Mouse (Mus musculus): ENCODE data around the gene Pnp. TPM values are rescaled to one million over a fixed set of nuclear protein-coding genes. Genes with fewer than 3 reads are reported as not detected.
"Not testable (repeated sequence)": the region's sequence is repeated elsewhere in the genome, so short reads cannot be mapped to it uniquely, and the experiment has no call there.

Pnp gene
- total and polyA plus RNA-seq, 3 experiments: 80.0 to 118 (median 99.3) TPM

DNA sequence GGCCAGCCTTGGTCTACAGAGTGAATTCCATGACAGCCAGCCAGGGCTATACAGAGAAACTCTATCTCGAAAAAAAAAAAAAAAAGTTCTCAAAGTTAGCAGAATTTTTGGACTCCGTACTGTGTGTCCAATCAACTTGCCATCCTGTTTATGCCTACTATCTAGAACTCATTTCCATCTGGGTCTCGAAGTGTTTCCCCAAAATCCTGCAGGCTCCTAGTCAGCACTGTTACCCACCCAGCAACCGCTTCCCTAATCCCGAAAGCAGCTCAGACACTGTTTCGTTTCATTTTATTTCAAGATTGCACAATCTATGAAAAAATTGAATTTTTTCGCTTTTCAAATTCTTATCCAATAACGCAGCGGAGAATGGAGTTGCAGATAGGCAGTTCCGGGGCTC is 24.6 kb downstream of the Pnp start:
- Histone ChIP-seq H3K4me3 (replicated peaks in 1 of 3; ENCODE audit: low read depth in 2 of 3, low read length in 2 of 3, poor library complexity in 1 of 3) (no peak overlapping the region), H3K9ac (ENCODE audit: insufficient read depth, low read depth) (no peak overlapping the region), H3K4me2 (ENCODE audit: insufficient read depth, low read depth, poor library complexity, severe bottlenecking) (no peak overlapping the region), H3K79me2 (replicated peaks; ENCODE audit: control insufficient read depth, extremely low read depth, insufficient read depth, poor library complexity, severe bottlenecking) (no peaks in the 10 kb centered on the region), H3K9me3 (replicated peaks; ENCODE audit: low read length) (no peaks in the 10 kb centered on the region), H3K36me3 (replicated peaks in 1 of 2; ENCODE audit: control insufficient read depth in 1 of 2, insufficient read depth in 1 of 2, low read length in 1 of 2) (peaks cover 9 to 11% of the 10 kb centered on the region in 2 experiments), H3K27ac (ENCODE audit: insufficient read depth, low read depth) (no peak overlapping the region), H3K4me1 (ENCODE audit: control insufficient read depth in 1 of 2, insufficient read depth in 2 of 2) (no peaks in the 10 kb centered on the region), H3K27me3 (replicated peaks) (no peaks in the 10 kb centered on the region)
- DNase-seq (ENCODE audit: extremely low read depth): no peak
- in situ Hi-C loops (cut with MboI; ENCODE audit: low pct_ligation_motif_present, low pct_unique_long_range_greater_than_20kb, low sequenced_read_pairs) (no loop called here), dilution Hi-C loops (cut with MboI; ENCODE audit: extremely low pct_ligation_motif_present, extremely low pct_unique_long_range_greater_than_20kb, low sequenced_read_pairs) (no loop called here)
- no peak for TF ChIP-seq USF2 (conservative IDR thresholded peaks at IDR 0.05; ENCODE audit: low read depth, low read length)
- TF ChIP-seq EP300 (IDR thresholded peaks at IDR 0.05; ENCODE audit: low read length): no peak
- TF ChIP-seq PAX5 (IDR thresholded peaks at IDR 0.05; ENCODE audit: low read length): no peak
- TF ChIP-seq MYC (IDR thresholded peaks at IDR 0.05; ENCODE audit: low read depth, low read length): no peak

DNA sequence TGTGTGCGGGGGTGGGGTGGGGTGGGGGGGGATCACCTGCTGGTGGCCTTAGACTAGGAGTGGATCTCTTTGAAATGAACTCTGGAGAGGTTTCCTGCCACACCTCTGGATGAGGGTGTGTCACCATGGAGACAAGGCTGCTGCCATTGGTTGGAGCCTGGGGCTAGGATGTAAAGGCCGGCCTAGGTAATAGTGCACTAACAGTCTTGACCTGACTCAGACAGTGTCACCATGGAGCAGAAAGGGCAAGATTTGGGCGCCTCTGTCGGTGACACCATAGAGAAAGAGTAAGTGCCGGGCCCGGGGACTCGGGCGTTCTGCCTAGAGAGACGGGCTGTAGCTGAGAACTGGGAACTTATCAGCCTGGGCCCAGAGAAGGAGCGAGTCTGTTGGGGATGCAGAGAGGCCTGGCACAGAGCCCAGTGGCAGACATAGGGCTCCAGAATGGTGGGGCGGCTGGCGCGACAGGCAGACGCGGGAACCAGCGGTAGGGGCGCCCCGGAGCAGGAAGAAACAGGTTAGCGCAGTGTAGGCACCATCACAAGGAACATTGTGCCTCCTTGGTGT is 25.1 kb downstream of the Pnp start, which contains the start of gene Pnp2:
TSS of gene Pnp2 (plus strand) at position 51 of the 567 bp plus-strand sequence.
- H3K27me3 ChIP-seq (replicated peaks); H3K4me1 ChIP-seq (ENCODE audit: control insufficient read depth in 1 of 2, insufficient read depth in 2 of 2); H3K27ac ChIP-seq (ENCODE audit: insufficient read depth, low read depth); DNase-seq (ENCODE audit: extremely low read depth); H3K4me3 ChIP-seq (replicated peaks in 1 of 3; ENCODE audit: low read depth in 2 of 3, low read length in 2 of 3, poor library complexity in 1 of 3); H3K9ac ChIP-seq (ENCODE audit: insufficient read depth, low read depth); H3K9me3 ChIP-seq (replicated peaks; ENCODE audit: low read length); H3K4me2 ChIP-seq (ENCODE audit: insufficient read depth, low read depth, poor library complexity, severe bottlenecking); H3K79me2 ChIP-seq (replicated peaks; ENCODE audit: control insufficient read depth, extremely low read depth, insufficient read depth, poor library complexity, severe bottlenecking); dilution Hi-C loops (cut with MboI; ENCODE audit: extremely low pct_ligation_motif_present, extremely low pct_unique_long_range_greater_than_20kb, low sequenced_read_pairs); in situ Hi-C loops (cut with MboI; ENCODE audit: low pct_ligation_motif_present, low pct_unique_long_range_greater_than_20kb, low sequenced_read_pairs); H3K36me3 ChIP-seq (replicated peaks in 1 of 2; ENCODE audit: control insufficient read depth in 1 of 2, insufficient read depth in 1 of 2, low read length in 1 of 2): not testable (repeated sequence)

DNA sequence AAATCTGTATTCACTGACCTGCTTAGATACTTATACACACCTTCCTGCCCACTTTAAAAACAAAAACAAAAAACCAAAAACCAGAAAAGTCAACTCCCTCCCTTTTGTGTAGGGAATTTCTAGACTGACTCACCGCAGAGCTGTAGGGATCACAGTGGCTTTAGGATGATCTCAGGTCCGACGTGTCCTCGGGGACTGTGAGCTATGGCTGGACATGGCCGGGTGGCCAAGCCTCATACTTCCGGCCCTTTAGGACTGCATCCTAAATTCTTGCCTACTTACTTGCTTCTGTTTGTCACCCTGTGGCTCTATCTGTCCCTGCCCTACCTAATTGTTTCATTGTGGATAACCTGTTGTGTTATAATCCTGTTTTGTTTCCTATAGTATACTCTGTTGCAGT is 25.8 kb downstream of the Pnp start:
- H3K79me2 ChIP-seq (replicated peaks; ENCODE audit: control insufficient read depth, extremely low read depth, insufficient read depth, poor library complexity, severe bottlenecking); H3K9ac ChIP-seq (ENCODE audit: insufficient read depth, low read depth); H3K4me1 ChIP-seq (ENCODE audit: control insufficient read depth in 1 of 2, insufficient read depth in 2 of 2); H3K36me3 ChIP-seq (replicated peaks in 1 of 2; ENCODE audit: control insufficient read depth in 1 of 2, insufficient read depth in 1 of 2, low read length in 1 of 2); dilution Hi-C loops (cut with MboI; ENCODE audit: extremely low pct_ligation_motif_present, extremely low pct_unique_long_range_greater_than_20kb, low sequenced_read_pairs); H3K9me3 ChIP-seq (replicated peaks; ENCODE audit: low read length); DNase-seq (ENCODE audit: extremely low read depth); in situ Hi-C loops (cut with MboI; ENCODE audit: low pct_ligation_motif_present, low pct_unique_long_range_greater_than_20kb, low sequenced_read_pairs); H3K27ac ChIP-seq (ENCODE audit: insufficient read depth, low read depth); H3K27me3 ChIP-seq (replicated peaks); H3K4me3 ChIP-seq (replicated peaks in 1 of 3; ENCODE audit: low read depth in 2 of 3, low read length in 2 of 3, poor library complexity in 1 of 3); H3K4me2 ChIP-seq (ENCODE audit: insufficient read depth, low read depth, poor library complexity, severe bottlenecking): not testable (repeated sequence)

DNA sequence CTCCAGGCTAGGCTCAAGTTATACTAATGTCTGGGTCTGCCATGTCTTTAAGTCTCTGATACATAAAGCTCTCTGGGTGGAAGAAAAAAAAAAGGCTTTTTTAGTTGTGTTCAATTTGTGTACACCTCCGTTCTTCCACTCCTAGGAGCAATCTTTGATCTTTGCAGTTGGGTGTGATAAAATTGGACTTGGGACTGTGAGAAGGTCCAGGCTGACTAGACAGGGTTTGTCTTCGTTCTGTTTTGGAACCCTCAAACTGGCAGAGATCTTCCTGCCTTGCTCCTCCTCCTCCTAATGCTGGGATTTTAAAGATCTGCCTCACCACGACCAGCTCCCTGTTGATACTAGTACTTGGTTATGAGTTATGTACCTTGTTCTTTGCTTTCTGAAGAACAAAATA is 26.3 kb downstream of the Pnp start:
- H3K4me2 ChIP-seq (ENCODE audit: insufficient read depth, low read depth, poor library complexity, severe bottlenecking); H3K79me2 ChIP-seq (replicated peaks; ENCODE audit: control insufficient read depth, extremely low read depth, insufficient read depth, poor library complexity, severe bottlenecking); H3K4me1 ChIP-seq (ENCODE audit: control insufficient read depth in 1 of 2, insufficient read depth in 2 of 2); H3K9ac ChIP-seq (ENCODE audit: insufficient read depth, low read depth); H3K9me3 ChIP-seq (replicated peaks; ENCODE audit: low read length); dilution Hi-C loops (cut with MboI; ENCODE audit: extremely low pct_ligation_motif_present, extremely low pct_unique_long_range_greater_than_20kb, low sequenced_read_pairs); DNase-seq (ENCODE audit: extremely low read depth); in situ Hi-C loops (cut with MboI; ENCODE audit: low pct_ligation_motif_present, low pct_unique_long_range_greater_than_20kb, low sequenced_read_pairs); H3K27me3 ChIP-seq (replicated peaks); H3K4me3 ChIP-seq (replicated peaks in 1 of 3; ENCODE audit: low read depth in 2 of 3, low read length in 2 of 3, poor library complexity in 1 of 3); H3K36me3 ChIP-seq (replicated peaks in 1 of 2; ENCODE audit: control insufficient read depth in 1 of 2, insufficient read depth in 1 of 2, low read length in 1 of 2); H3K27ac ChIP-seq (ENCODE audit: insufficient read depth, low read depth): not testable (repeated sequence)

DNA sequence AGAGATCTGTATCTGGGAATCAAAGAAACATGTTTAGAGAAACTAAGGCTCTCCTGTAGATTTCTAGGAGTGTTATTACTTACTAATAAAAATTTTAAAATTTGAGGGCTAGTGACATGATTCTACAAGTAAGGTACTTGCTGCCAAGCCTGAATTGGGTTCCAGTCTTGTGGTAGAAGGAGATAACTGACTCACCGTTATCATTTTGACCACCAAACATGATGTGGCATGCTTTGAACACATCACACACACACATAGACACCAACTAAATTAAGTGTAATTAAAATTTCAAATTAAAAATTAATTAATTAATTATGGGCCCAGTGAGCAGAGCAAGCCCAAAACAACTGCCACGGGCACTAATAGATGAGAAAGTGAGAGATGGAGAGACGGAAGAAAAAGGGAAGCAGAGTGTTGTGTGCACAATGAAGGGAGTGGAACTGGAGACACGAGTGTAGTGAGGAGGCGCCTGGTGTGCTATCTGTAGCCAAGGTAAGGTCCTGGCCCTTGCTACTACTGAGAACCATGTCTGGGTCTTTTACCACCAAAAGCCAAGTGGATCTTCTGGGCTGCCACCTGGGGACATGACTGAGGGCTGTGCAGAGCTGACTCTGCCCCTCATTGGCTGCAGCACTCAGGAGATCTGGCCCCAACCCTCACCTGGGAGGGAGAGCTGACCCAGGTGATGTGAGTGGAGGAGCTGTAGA is 27.6 kb downstream of the Pnp start:
- dilution Hi-C loops (cut with MboI; ENCODE audit: extremely low pct_ligation_motif_present, extremely low pct_unique_long_range_greater_than_20kb, low sequenced_read_pairs); H3K9me3 ChIP-seq (replicated peaks; ENCODE audit: low read length); H3K4me3 ChIP-seq (replicated peaks in 1 of 3; ENCODE audit: low read depth in 2 of 3, low read length in 2 of 3, poor library complexity in 1 of 3); H3K4me1 ChIP-seq (ENCODE audit: control insufficient read depth in 1 of 2, insufficient read depth in 2 of 2); H3K79me2 ChIP-seq (replicated peaks; ENCODE audit: control insufficient read depth, extremely low read depth, insufficient read depth, poor library complexity, severe bottlenecking); H3K4me2 ChIP-seq (ENCODE audit: insufficient read depth, low read depth, poor library complexity, severe bottlenecking); in situ Hi-C loops (cut with MboI; ENCODE audit: low pct_ligation_motif_present, low pct_unique_long_range_greater_than_20kb, low sequenced_read_pairs); H3K27ac ChIP-seq (ENCODE audit: insufficient read depth, low read depth); H3K27me3 ChIP-seq (replicated peaks); H3K9ac ChIP-seq (ENCODE audit: insufficient read depth, low read depth); H3K36me3 ChIP-seq (replicated peaks in 1 of 2; ENCODE audit: control insufficient read depth in 1 of 2, insufficient read depth in 1 of 2, low read length in 1 of 2); DNase-seq (ENCODE audit: extremely low read depth): not testable (repeated sequence)
